Mouse (Mus musculus) heart, adult 2 months (tissue): ENCODE measurements at regions not wholly inside any gene's neighbourhood (a gene's known extent, or its start where the extent isn't known, plus 50 kb on each side); places are given as distances from the start of the nearest gene placed in this dataset.

Source experiments
- DNase-seq, 2 experiments: peaks; one replicate each; pipeline ENCODE4 v3.0.0; 2021
- H3K27ac ChIP-seq: fragments of 200-600 bp; 2 replicates; pipeline ENCODE4 v1.8.1; 2022
- H3K27me3 ChIP-seq: fragments of 200-500 bp; 2 replicates; pipeline ENCODE4 v1.6.1; 2012; ENCODE audit warnings: mild to moderate bottlenecking, low read length, inconsistent platforms, mixed read lengths; ENCODE audit not compliant: control insufficient read depth, insufficient read depth
- H3K36me3 ChIP-seq: fragments of 200-500 bp; 2 replicates; pipeline ENCODE4 v1.6.1; 2012; ENCODE audit warnings: low read length, inconsistent platforms; ENCODE audit not compliant: control insufficient read depth, insufficient read depth
- H3K4me1 ChIP-seq: fragments of 200-500 bp; 2 replicates; pipeline ENCODE4 v1.6.1; 2011; ENCODE audit warnings: low read length; ENCODE audit not compliant: control insufficient read depth, insufficient read depth
- H3K4me3 ChIP-seq: fragments of 200-600 bp; 2 replicates; pipeline ENCODE4 v1.8.1; 2022
- H3K79me2 ChIP-seq: fragments of 200-500 bp; replicated peaks from 2 replicates; pipeline ENCODE4 v1.6.1; 2012; ENCODE audit warnings: mild to moderate bottlenecking, inconsistent platforms, low read length, moderate library complexity, mixed read lengths; ENCODE audit not compliant: control insufficient read depth, insufficient read depth
- H3K9ac ChIP-seq: fragments of 200-500 bp; 2 replicates; pipeline ENCODE4 v1.6.1; 2012; ENCODE audit warnings: low read depth, mild to moderate bottlenecking, control low read depth, inconsistent platforms, low read length, mixed read lengths
- CTCF ChIP-seq: fragments of 200-600 bp; IDR thresholded peaks from 2 replicates; pipeline ENCODE4 v1.8.1; 2022; ENCODE audit warnings: antibody characterized with exemption, mild to moderate bottlenecking, moderate library complexity
- EP300 ChIP-seq: fragments of 200-500 bp; IDR thresholded peaks from 2 replicates; pipeline ENCODE4 v1.6.1; 2011; ENCODE audit warnings: low read depth, low read length, control low read depth; ENCODE audit not compliant: insufficient read depth
- POLR2A ChIP-seq: fragments of 200-500 bp; IDR thresholded peaks from 2 replicates; pipeline ENCODE4 v1.6.1; 2011; ENCODE audit warnings: mild to moderate bottlenecking, low read depth, low read length, control low read depth; ENCODE audit not compliant: insufficient read depth
- WGBS: fragments of 180-500 bp; shearing (Covaris S2); methylation state at CpG from one replicate; pipeline ENCODE4 v1.1.7; 2018; 5-methylcytosine and 5-hydroxymethylcytosine counted together
- intact Hi-C: fragments of 180-260 bp; cut with DNase I; formaldehyde crosslinking; loops from one replicate; pipeline ENCODE4 v1.15.1; 2025

DNA sequence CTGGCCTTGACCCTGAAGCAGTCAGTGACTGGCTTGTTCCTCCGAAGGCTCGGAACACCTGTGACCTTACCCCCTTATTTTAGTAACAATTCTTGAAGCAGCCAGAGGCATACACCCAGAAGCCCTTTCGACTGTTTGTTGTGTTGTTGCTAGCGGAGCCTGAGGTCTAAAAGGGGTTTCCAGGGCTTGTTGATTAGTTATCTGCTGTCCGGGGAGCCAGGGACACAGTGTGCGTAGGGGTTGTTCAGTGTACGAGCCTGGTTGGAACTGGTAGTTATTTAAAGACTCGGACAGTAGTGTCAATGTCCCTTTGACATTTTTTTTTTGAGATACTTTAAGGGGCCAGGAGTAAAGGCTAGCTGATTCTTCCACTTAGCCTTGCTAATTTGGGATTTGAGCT lies 71.1 kb downstream of the Tmem100 start:
- H3K9ac ChIP-seq = no peak overlapping the region
- TF ChIP-seq CTCF = no peak
- TF ChIP-seq EP300 = peak; percentile 89
- TF ChIP-seq POLR2A = peak; percentile 41
- DNase-seq = peak; percentile 58 to 83
- H3K27me3 ChIP-seq = no peaks in the 10 kb centered on the region
- H3K4me3 ChIP-seq = no peak overlapping the region
- H3K27ac ChIP-seq = peak overlapping the region; percentile 72
- H3K79me2 ChIP-seq = no peaks in the 10 kb centered on the region; the same call in 1 of the 2 replicates
- H3K4me1 ChIP-seq = peaks cover 12% of the 10 kb centered on the region
- 43% methylated on average over 8 of the region's 8 CpGs for WGBS
- intact Hi-C loops = loop anchor here (1.0 to 5.0 kb wide), 2 partner anchors 41 to 66 kb away; no protein-coding TSS in a partner anchor
- H3K36me3 ChIP-seq = peaks cover 17% of the 10 kb centered on the region

GRCm38 (mm10) chr11:90106063-90106798 lies 76.1 kb downstream of the Tmem100 start:
- Histone ChIP-seq H3K9ac (no peak overlapping the region), H3K4me1 (peaks cover 9% of the 10 kb centered on the region), H3K4me3 (no peak overlapping the region), H3K27ac (peak overlapping the region; percentile 27; the same call in 1 of the 2 replicates), H3K27me3 (no peaks in the 10 kb centered on the region), H3K79me2 (no peaks in the 10 kb centered on the region), H3K36me3 (peaks cover 15% of the 10 kb centered on the region)
- WGBS = 27% methylated on average over 12 of the region's 12 CpGs
- peak in 1 of 2 experiments; percentile 48 for DNase-seq
- TF ChIP-seq EP300 (no peak), POLR2A (no peak), CTCF (no peak)
- intact Hi-C loops = no loop called here

DNA sequence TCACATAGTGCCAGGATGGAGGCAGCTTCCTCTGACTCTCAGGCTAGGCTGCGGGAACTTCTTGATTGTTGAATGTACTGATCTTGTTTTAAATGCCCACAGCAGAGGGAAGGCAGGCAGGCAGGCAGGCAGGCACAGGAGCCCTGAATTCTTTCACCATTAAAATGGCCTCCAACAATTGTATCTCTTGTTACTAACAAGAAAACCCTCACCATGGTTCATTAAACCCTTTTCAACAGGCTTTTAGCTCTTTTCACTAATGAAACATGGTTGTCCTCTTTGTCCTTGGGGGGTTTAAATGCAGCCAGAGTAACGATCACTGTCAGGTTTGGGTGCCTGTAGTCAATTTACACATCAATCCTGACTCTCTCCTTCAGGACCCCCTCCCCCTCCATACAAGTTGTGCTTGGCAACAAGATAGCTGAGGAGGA lies 77.8 kb upstream of the Gm45716 start:
- no peak for DNase-seq
- Histone ChIP-seq H3K27me3 (no peaks in the 10 kb centered on the region), H3K79me2 (no peaks in the 10 kb centered on the region), H3K36me3 (peaks cover 11% of the 10 kb centered on the region), H3K4me1 (peaks cover 6% of the 10 kb centered on the region), H3K9ac (no peak overlapping the region), H3K4me3 (no peak overlapping the region), H3K27ac (no peak overlapping the region)
- no peak for TF ChIP-seq CTCF
- no peak for TF ChIP-seq POLR2A
- no peak for TF ChIP-seq EP300
- intact Hi-C loops = no loop called here
- 83% methylated on average over 2 of the region's 2 CpGs for WGBS

DNA sequence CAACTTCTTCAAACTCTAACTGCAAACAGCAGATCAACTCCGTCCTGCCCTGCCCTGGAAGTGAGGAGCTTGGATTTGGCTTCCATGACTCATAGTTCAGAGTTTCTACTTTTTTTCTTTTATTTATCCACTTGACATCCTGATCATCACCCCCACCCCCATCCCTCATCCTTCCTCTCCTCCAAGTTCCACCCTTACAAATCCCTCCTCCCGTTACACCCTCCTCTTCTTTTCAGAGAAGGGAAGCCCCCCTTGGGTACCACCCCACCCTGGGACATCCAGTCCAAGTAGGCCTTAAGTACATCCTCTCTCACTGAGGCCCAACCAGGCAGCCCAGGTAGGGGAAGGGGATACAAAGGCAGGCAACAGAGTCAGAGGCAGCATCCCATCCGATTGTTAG lies 77.3 kb upstream of the Gm45716 start:
- TF ChIP-seq EP300 (no peak), POLR2A (no peak), CTCF (no peak)
- no peaks in the 10 kb centered on the region for H3K27me3 ChIP-seq
- WGBS = 72% methylated on average over 3 of the region's 3 CpGs
- H3K27ac ChIP-seq = no peak overlapping the region
- intact Hi-C loops = no loop called here
- no peak overlapping the region for H3K9ac ChIP-seq
- H3K4me1 ChIP-seq = peaks cover 6% of the 10 kb centered on the region
- no peak for DNase-seq
- H3K4me3 ChIP-seq = no peak overlapping the region
- peaks cover 10% of the 10 kb centered on the region for H3K36me3 ChIP-seq
- no peaks in the 10 kb centered on the region for H3K79me2 ChIP-seq

- 87% methylated on average over 7 of the region's 7 CpGs for WGBS
- no peak overlapping the region for H3K27ac ChIP-seq
- intact Hi-C loops = no loop called here
Measured at GRCm38 (mm10) chr11:90112174-90112573, 75.3 kb upstream of the Gm45716 start.

More at GRCm38 (mm10) chr11:90112174-90112573, 75.3 kb upstream of the Gm45716 start:
- H3K4me1 ChIP-seq = no peaks in the 10 kb centered on the region; the same call in 1 of the 2 replicates
- H3K79me2 ChIP-seq = no peaks in the 10 kb centered on the region
- no peaks in the 10 kb centered on the region for H3K27me3 ChIP-seq
- H3K9ac ChIP-seq = no peak overlapping the region
- TF ChIP-seq CTCF (no peak), EP300 (no peak), POLR2A (no peak)
- H3K36me3 ChIP-seq = no peaks in the 10 kb centered on the region; the same call in 1 of the 2 replicates
- DNase-seq = no peak
- no peak overlapping the region for H3K4me3 ChIP-seq
